Mouse (Mus musculus) stomach, embryonic 14.5 days (tissue): Measurements from ENCODE around the gene Nde1. TPM values are rescaled to one million over a fixed set of nuclear protein-coding genes. Genes with fewer than 3 reads are reported as not detected.

Source experiments
- ATAC-seq: fragments of 200-750 bp; cut with Nextera tagmentation; 2 replicates; pipeline ENCODE4 v1.8.0; 2017; ENCODE audit warnings: low read depth, moderate TSS enrichment; ENCODE audit not compliant: insufficient number of reproducible peaks, insufficient read depth, low FRiP score
- H3K27ac ChIP-seq: fragments of 300-500 bp; sonication (generic); 2 replicates; pipeline ENCODE4 v1.5.1; 2014; ENCODE audit warnings: mild to moderate bottlenecking, low read length, moderate library complexity, mixed read lengths
- H3K27me3 ChIP-seq: fragments of 300-500 bp; sonication (generic); 2 replicates; pipeline ENCODE4 v1.6.1; 2014; ENCODE audit warnings: low read length, control low read depth, mixed read lengths; ENCODE audit not compliant: control insufficient read depth, insufficient read depth
- H3K36me3 ChIP-seq: fragments of 300-500 bp; sonication (generic); 2 replicates; pipeline ENCODE4 v1.6.1; 2014; ENCODE audit warnings: mild to moderate bottlenecking, control low read depth, low read length, moderate library complexity, mixed read lengths; ENCODE audit not compliant: control insufficient read depth, insufficient read depth
- H3K4me1 ChIP-seq: fragments of 300-500 bp; sonication (generic); 2 replicates; pipeline ENCODE4 v1.6.1; 2014; ENCODE audit warnings: low read length, control low read depth, mixed read lengths; ENCODE audit not compliant: control insufficient read depth, insufficient read depth
- H3K4me2 ChIP-seq: fragments of 300-500 bp; sonication (generic); replicated peaks from 2 replicates; pipeline ENCODE4 v1.6.1; 2014; ENCODE audit warnings: low read depth, low read length, control low read depth
- H3K4me3 ChIP-seq: fragments of 300-500 bp; sonication (generic); 2 replicates; pipeline ENCODE4 v1.5.1; 2014; ENCODE audit warnings: low read depth, low read length, control low read depth
- H3K9ac ChIP-seq: fragments of 300-500 bp; sonication (generic); replicated peaks from 2 replicates; pipeline ENCODE4 v1.6.1; 2014; ENCODE audit warnings: low read depth, mild to moderate bottlenecking, control low read depth, low read length, moderate library complexity, mixed read lengths
- H3K9me3 ChIP-seq: fragments of 300-500 bp; sonication (generic); 2 replicates; pipeline ENCODE4 v1.6.1; 2016; ENCODE audit warnings: low read depth, low read length, control low read depth; ENCODE audit not compliant: control insufficient read depth
- whole genome bisulfite sequencing: fragments of 180-500 bp; shearing (Covaris S2); extraction: QIAGEN DNeasy Blood & Tissue Kit; methylation state at CpG from one replicate; pipeline ENCODE4 v1.1.7; 2014; 5-methylcytosine and 5-hydroxymethylcytosine counted together
- polyA plus RNA-seq: library from polyadenylated mRNA; unstranded; fragments of >200 nt; fragmentation: Nextera tagmentation; extraction: Ambion mirVana; gene quantifications from 2 replicates; pipeline ENCODE4 v1.2.1, GENCODE M21; 2014

The Nde1 gene
- polyA plus RNA-seq, 1 experiment from 2014 or later: 111 TPM

DNA sequence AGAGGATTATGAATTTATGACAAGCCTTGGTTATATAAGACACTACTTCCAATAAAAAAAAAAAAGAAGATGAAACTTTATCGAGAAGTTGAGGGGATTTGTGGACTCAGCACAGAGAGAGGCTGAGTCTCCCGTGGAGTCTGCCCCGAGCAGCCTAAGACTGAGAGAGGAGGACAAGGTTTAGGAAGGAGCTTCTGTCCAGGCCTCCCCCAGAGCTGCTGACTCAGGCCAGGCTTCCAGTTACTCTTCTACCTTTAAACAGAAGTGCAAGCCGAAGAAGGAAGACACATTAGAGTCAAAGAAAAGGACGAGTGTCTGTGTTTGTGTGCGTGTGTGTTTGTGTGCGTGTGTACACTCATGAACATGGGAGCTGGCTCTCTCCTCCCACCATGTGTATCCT lies 32.3 kb upstream of the Nde1 start:
- Histone ChIP-seq H3K27me3 (no peaks in the 10 kb centered on the region), H3K4me2 (no peak overlapping the region), H3K27ac (no peak overlapping the region), H3K9me3 (no peaks in the 10 kb centered on the region), H3K36me3 (peaks cover 74% of the 10 kb centered on the region), H3K4me1 (no peaks in the 10 kb centered on the region), H3K4me3 (no peak overlapping the region), H3K9ac (no peak overlapping the region)
- ATAC-seq: no peak
- WGBS: 91% methylated on average over 7 of the region's 7 CpGs

DNA sequence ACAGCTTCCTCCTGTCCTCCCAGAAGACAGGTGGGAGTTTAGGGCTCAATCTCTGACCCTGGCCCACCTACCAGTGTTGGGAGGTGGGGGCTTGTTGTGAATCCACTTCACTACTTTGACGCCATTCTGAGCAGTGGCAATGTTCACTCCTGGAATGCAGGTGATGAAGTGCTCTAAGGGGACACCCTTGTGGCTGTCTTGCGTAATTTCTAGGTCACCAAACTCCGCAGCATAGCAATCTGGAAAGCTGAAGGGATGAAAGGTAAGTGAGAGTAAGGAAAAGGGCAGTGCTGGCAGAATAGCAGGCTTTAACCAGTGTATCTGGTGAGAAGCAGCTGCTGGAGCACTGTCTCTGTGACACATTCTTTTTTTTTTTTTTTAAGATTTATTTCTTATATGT lies 31.7 kb upstream of the Nde1 start:
- Histone ChIP-seq H3K36me3 (peaks cover 79% of the 10 kb centered on the region), H3K9me3 (no peaks in the 10 kb centered on the region), H3K4me3 (no peak overlapping the region), H3K27ac (no peak overlapping the region), H3K4me1 (no peaks in the 10 kb centered on the region), H3K4me2 (no peak overlapping the region), H3K9ac (no peak overlapping the region), H3K27me3 (no peaks in the 10 kb centered on the region)
- no peak for ATAC-seq
- WGBS: 80% methylated on average over 3 of the region's 3 CpGs

DNA sequence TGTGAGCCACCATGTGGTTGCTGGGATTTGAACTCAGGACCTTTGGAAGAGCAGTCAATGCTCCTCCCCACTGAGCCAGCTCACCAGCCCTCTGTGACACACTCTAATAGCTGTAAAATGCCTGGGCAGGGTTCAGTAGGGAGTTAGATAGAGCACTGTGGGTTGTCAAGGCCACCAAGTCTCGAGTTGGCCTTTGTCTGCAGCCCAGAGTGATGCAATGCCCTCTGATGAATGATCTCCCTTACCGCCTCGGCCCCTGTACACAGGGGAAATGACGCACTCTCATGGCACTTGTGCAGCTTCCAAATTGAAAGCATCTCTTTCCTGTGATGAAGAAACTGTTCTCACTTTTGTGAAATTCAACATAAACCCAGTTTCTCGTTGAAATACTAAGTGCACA lies 31.2 kb upstream of the Nde1 start:
- Histone ChIP-seq H3K27me3 (no peaks in the 10 kb centered on the region), H3K9ac (no peak overlapping the region), H3K36me3 (peaks cover 84% of the 10 kb centered on the region), H3K9me3 (no peaks in the 10 kb centered on the region), H3K4me1 (no peaks in the 10 kb centered on the region), H3K27ac (no peak overlapping the region), H3K4me3 (no peak overlapping the region), H3K4me2 (no peak overlapping the region)
- no peak for ATAC-seq
- 85% methylated on average over 5 of the region's 5 CpGs for WGBS

DNA sequence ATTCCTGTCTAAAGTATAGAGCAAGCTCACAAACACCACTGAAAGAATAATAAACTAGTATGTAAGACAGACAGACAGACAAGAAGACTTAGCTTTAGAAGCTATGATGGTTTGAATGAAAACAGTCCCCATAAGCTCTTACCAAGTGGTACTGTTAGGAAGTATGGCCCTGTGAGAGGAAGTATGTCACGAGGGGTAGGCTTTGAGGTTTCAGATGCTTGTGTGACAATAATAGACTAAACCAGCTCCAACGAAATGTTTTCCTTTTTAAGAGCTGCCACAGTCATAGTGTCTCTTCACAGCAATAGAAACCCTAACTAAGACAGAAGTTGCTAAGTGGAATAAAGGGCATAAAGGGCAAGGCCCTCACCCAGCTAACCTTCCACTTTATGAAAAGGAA lies 28.1 kb upstream of the Nde1 start:
- no peaks in the 10 kb centered on the region for H3K9me3 ChIP-seq
- H3K9ac ChIP-seq: no peak overlapping the region
- no peak overlapping the region for H3K27ac ChIP-seq
- no peak overlapping the region for H3K4me2 ChIP-seq
- no peak for ATAC-seq
- WGBS: 88% methylated on average over 2 of the region's 2 CpGs
- no peaks in the 10 kb centered on the region for H3K4me1 ChIP-seq
- H3K4me3 ChIP-seq: no peak overlapping the region
- H3K27me3 ChIP-seq: no peaks in the 10 kb centered on the region
- peaks cover 78% of the 10 kb centered on the region for H3K36me3 ChIP-seq

DNA sequence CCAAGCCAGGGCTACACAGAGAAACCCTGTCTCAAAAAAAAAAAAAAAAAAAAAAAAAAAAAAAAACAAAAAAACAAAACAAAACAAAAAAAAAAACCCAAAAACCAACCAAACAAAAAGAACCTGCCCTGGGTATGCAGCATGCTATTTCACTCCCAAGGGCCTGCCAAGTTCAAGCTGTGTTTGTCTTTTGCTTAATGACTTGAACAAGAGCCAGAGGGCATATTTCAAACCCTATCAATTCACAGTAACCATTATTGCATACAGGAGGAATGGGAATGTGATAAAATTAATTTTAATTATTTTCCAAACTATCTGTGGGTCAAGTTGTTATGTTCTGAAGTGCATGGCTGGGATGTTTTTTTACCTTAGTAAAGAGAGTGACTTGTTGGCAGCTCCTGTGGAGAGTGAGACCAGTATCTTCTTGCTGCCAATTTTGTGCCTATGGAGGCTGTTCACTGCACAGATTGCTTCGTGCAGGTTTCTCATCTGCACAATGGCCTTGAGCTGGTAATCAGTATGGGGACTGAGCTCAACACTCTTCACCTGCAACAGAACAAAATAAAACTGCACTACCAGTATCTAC lies 25.0 kb upstream of the Nde1 start:
- 97% methylated on average over 1 of the region's 1 CpGs for WGBS
- ATAC-seq: no peak
- H3K9ac ChIP-seq: no peak overlapping the region
- no peaks in the 10 kb centered on the region for H3K9me3 ChIP-seq
- H3K4me3 ChIP-seq: no peak overlapping the region
- no peaks in the 10 kb centered on the region for H3K27me3 ChIP-seq
- no peak overlapping the region for H3K4me2 ChIP-seq
- H3K4me1 ChIP-seq: no peaks in the 10 kb centered on the region
- no peak overlapping the region for H3K27ac ChIP-seq
- H3K36me3 ChIP-seq: peaks cover 75% of the 10 kb centered on the region

DNA sequence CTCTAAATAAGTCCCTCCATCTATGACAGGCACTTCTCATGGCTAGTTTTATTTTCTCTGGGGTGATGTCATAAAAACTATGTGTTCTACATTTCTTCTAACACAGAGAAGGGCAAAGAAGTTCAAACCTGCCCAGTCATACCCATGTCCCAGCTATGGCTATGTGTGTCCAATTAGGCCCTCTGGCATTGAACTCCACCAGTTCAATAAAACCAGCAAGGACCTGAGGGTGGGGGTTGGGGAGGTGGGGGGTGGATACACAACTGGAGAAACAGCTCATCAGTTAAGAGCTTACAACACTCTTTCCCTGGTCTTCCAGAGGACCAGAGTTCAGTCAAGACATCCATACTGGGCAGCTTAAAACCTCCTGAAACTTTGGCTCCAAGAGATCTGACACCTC lies 24.0 kb upstream of the Nde1 start:
- Histone ChIP-seq H3K27me3 (no peaks in the 10 kb centered on the region), H3K27ac (no peak overlapping the region), H3K9ac (no peak overlapping the region), H3K9me3 (no peaks in the 10 kb centered on the region), H3K36me3 (peaks cover 72% of the 10 kb centered on the region), H3K4me3 (no peak overlapping the region), H3K4me2 (no peak overlapping the region), H3K4me1 (no peaks in the 10 kb centered on the region)
- ATAC-seq: no peak

DNA sequence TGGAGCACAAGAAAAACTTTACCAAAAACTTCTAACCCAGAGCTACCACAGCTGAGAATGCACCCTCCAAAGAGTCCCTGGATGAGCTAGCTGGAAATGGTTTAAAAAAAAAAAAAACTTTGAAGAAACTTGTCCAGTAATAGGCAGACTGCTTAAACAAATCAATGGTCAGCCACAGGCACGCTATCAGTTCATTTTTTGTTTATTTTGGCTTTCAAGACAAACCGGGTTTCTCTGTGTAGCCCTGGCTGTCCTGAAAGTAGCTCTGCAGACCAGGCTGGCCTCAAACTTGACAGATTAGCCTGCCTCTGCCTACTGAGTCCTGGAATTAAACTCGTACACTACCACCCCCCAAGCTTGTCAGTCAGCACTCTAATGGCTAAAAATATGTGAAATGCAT lies 19.8 kb upstream of the Nde1 start:
- Histone ChIP-seq H3K36me3 (peaks cover 68% of the 10 kb centered on the region), H3K4me2 (no peak overlapping the region)
- 56% methylated on average over 3 of the region's 3 CpGs for WGBS

DNA sequence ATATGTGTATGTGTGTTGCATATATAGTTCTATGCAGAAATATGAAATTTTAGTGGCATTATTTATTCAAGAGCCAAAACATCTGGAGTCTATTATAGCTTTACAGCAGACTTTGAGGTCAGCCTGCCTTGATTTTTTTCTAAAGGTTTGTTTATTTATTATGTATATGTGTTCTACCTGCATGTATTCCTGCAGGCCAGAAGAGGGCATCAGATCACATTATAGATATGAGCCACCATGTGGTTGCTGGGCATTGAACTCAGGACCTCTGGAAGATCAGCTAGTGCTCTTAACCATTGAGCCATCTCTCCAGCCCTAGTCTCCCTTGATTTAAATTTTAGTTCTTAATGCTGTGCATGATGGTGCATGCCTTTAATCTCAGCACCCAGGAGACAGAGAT lies 15.4 kb upstream of the Nde1 start:
- Histone ChIP-seq H3K36me3 (peaks cover 56% of the 10 kb centered on the region), H3K9ac (no peak overlapping the region)
- no peak for ATAC-seq

More for the DNA sequence above, 19.8 kb upstream of the Nde1 start:
- ATAC-seq: no peak
- no peaks in the 10 kb centered on the region for H3K4me1 ChIP-seq
- H3K27ac ChIP-seq: no peak overlapping the region
- no peak overlapping the region for H3K9ac ChIP-seq
- no peaks in the 10 kb centered on the region for H3K9me3 ChIP-seq
- no peak overlapping the region for H3K4me3 ChIP-seq
- no peaks in the 10 kb centered on the region for H3K27me3 ChIP-seq

DNA sequence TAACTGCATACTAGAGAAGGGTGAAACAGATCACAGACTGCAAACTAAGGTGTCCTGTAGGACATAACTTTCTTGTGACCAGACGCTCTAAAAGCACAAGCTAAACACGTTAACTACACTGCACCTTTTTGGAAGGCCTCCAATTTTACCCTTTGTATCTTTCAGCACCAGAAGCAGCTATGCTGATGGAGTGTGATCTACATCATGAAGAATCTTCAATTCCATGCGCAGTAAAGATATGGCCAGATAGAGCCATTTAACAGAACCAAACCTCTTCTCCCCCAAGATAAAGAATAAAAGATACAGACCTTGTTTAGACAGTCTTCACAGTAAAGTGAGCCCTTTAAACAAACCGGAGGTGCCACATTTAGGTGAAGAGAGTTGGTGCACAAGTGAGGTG lies 11.4 kb upstream of the Nde1 start:
- Histone ChIP-seq H3K9me3 (no peaks in the 10 kb centered on the region), H3K4me1 (no peaks in the 10 kb centered on the region), H3K4me3 (no peak overlapping the region), H3K27ac (no peak overlapping the region), H3K36me3 (peaks cover 48% of the 10 kb centered on the region), H3K9ac (no peak overlapping the region), H3K27me3 (no peaks in the 10 kb centered on the region), H3K4me2 (no peak overlapping the region)
- no peak for ATAC-seq
- WGBS: 90% methylated on average over 4 of the region's 4 CpGs

More for the DNA sequence above, 15.4 kb upstream of the Nde1 start:
- Histone ChIP-seq H3K27me3 (no peaks in the 10 kb centered on the region), H3K4me2 (no peak overlapping the region), H3K27ac (no peak overlapping the region), H3K4me3 (no peak overlapping the region), H3K9me3 (no peaks in the 10 kb centered on the region), H3K4me1 (no peaks in the 10 kb centered on the region)
